Mouse (Mus musculus): ENCODE results near the gene Nln.

DNA sequence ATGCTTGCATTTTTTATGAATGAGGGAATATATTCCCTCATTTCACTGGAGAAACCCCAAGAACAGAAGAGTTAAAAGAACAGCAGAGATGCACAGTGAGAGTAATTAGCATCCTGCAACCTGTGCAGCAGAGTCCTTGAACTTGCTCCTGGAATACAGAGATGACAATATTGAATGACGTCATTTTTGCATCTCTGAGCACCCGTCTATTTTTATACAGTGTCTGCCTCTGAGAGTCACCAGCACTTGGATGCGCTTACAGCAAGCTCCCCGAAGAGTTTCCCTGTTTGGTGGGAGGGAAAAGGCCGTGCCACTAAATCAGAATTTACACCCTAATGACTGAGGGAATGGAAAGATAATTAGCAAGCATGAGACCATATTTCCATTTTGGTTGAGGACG lies 96.0 kb downstream of the Nln start:
- no peak for TF ChIP-seq CTCF (IDR thresholded peaks at IDR 0.05; ENCODE audit: low read depth, low read length)
- TF ChIP-seq POLR2A (IDR thresholded peaks at IDR 0.05; ENCODE audit: extremely low read depth, insufficient read depth, low read length) = no peak

Data from liver, adult 2 months (tissue).